Mouse (Mus musculus): ENCODE data around the gene Zfp593.

GRCm38 (mm10) chr4:134202904-134203303, 42.5 kb downstream of the Zfp593 start, which contains the start of gene Gm7534:
- no peak for TF ChIP-seq CTCF (IDR thresholded peaks at IDR 0.05; ENCODE audit: control insufficient read depth, insufficient read depth, insufficient read length)
- no peak for TF ChIP-seq CEBPB (IDR thresholded peaks at IDR 0.05; ENCODE audit: low read depth)
- TF ChIP-seq MYOD1 (IDR thresholded peaks at IDR 0.05; ENCODE audit: control insufficient read depth, insufficient read length, low read depth): no peak
- no peak for TF ChIP-seq MAX (IDR thresholded peaks at IDR 0.05)

All from C2C12 (cell line).